Mouse (Mus musculus): ENCODE measurements at regions not wholly inside any gene's neighbourhood (a gene's known extent, or its start where the extent isn't known, plus 50 kb on each side); places are given as distances from the start of the nearest gene placed in this dataset.
A peak's percentile ranks its signal among the peaks of the same experiment; 100 is the strongest.

DNA sequence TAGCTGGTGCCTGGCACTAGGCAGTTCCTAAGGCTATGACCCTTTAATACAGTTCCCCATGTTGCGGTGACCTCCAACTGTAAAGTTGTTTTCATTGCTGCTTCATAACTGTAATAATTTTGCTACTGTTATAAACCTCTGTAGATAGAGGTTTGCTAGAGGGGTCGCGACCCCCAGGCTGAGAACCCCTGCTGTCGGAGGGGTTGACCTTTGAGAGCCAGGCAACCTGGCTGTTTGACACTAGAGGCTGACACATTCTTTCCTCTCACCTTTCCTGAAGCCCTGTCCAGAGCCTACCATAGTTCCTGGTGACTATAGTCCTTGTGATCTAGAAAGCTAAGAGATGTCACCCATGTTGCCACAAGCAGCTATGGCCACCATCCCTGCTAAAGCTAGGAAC, 272.9 kb downstream of the Matn1 start:
- DNase-seq: no peak

DNA sequence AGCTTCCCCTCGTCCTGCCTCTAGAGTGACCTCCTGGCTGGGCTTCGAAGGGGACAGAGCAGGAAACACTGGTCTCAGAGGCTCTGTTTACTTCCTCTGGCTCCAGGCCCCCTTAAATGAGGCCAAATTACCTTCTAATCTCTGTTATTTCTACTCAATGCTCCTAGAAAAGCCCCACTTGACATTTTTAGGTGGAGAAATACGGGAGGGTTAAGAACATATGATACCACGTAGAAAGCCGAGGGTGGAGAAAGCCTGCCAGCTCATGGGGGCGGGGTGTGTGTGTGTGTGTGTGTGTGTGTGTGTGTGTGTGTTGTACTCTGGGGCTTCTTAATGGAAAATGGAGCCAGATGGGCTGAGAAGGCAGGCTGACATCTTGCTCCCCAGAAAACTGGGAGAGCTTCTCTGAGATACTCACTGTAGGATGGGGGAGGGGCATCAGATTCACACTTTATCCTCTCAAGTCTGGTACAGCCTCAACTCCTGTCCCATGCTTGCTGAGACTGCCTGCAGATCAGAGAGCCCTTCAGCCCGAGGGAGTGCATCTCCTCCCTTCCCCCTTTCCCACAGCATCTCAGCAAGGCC, 273.5 kb downstream of the Matn1 start:
- no peak for DNase-seq

DNA sequence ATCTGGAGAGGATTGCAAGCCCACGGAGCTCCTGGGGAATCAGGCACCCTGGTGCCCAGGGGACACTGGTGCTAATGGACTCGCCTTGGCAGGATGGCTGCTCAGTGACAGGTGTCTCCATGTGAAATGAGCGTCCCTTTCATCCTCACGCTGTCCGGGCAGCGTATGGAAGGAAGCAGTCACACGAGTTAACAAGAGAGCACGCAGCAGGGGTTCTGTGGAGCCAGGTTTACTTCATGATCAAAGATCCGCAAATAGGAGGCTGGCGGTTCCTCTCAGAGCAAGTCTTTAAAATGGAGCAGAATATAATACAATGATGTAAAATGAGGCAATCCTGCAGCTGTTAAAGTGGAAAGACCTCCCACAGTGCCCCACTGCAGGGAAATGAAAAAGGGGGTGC, 276.8 kb downstream of the Matn1 start:
- DNase-seq: no peak

DNA sequence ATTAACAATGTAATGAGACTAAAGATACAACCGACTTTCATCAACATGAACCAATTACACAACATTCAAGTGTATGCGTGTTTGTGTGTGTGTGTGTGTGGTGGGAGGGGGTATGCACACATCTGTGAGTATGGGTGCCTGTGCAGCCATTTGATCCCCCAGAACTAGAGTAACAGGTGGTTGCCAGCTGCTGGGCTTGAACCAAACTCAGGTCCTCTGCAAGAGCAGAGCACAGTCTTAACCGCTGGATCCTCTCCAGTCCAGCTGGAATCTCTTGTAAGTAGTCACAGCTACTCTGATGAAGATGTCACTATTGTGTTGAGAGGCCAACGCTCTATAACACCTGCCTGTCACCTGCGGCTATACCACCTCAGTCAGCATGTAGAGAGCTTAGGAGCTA, 286.2 kb downstream of the Matn1 start:
- no peak for DNase-seq

GRCm38 (mm10) chr4:131236611-131237031, 292.4 kb downstream of the Matn1 start:
- no peak for DNase-seq

GRCm38 (mm10) chr4:131238591-131238990, 294.4 kb downstream of the Matn1 start:
- DNase-seq: no peak

- DNase-seq: no peak
These were observed 294.9 kb downstream of the Matn1 start for GRCm38 (mm10) chr4:131239132-131239531.

DNA sequence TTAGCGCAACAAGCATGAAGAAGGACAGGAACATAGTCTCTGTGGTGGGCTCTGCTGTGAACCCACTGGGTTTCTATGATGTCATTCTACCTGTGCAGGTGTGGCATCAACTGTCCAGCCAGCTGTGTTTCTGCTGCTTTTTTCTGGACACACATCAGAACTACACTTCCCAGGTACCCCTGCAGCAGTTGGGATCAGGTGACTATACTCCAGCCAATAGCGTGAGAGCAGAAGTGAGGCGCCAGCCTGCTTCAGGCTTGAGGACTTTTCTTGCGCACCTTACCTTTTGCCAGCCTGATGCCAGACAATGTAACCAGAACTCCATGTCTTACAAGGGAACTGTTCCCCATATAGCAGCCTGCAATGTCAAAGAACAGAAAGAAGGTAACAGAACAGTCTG, 296.3 kb downstream of the Matn1 start:
- DNase-seq: no peak

- DNase-seq: no peak
These were observed 298.1 kb downstream of the Matn1 start for GRCm38 (mm10) chr4:131242250-131242649.

- no peak for DNase-seq
These were observed 299.7 kb downstream of the Matn1 start for GRCm38 (mm10) chr4:131243744-131244387.

GRCm38 (mm10) chr4:131252602-131253442, 308.6 kb downstream of the Matn1 start:
- peak; percentile 90 to 93 for DNase-seq

GRCm38 (mm10) chr4:131253443-131253817, 309.2 kb downstream of the Matn1 start:
- DNase-seq: no peak

DNA sequence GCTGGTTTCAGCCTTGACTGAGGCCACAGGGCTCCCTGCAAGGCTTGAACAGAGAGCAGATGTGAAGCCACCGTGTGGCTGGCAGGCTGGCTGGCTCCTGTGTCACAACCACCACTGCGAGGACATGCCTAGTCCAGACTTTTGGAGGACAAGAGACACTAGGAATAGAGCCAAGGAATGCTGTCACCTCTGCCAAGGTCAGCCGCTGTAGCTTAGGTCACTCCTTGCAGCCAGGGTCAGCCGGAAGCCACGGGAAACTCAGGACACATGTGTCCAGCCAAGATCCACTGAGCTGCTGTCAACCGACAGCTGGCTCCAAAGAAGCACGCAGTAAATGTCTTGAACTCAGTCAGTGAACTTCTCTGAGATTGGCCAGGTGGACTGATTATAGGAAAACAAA, 310.1 kb downstream of the Matn1 start:
- peak; percentile 77 to 82 for DNase-seq

DNA sequence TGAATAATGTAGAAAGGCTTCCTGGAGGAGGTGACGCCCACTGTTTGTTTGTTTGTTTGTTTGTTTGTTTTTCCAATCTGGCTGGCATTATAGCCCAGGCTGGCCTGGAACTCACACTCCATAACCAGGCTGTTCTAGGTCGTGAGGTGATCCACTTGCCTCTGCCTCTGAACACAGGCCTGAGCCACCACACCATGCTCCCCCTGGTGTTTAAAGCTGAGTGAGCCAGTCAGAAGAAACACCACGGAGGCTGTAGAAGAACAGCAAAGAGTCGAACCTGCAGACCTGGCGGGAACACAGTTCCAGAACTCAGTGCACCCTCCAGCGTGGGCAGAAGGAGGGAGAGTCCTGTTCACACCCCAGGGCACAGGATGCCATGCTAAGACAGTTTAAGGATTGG, 310.5 kb downstream of the Matn1 start:
- peak; percentile 41 to 55 for DNase-seq

- no peak for DNase-seq
These were observed 317.1 kb downstream of the Matn1 start for GRCm38 (mm10) chr4:131261236-131261635.

GRCm38 (mm10) chr4:131262909-131263308, 318.7 kb downstream of the Matn1 start:
- no peak for DNase-seq

- peak; percentile 30 to 40 for DNase-seq
These were observed 322.6 kb downstream of the Matn1 start for GRCm38 (mm10) chr4:131266764-131267163.

GRCm38 (mm10) chr4:131267760-131268159, 323.6 kb downstream of the Matn1 start:
- DNase-seq: peak; percentile 82 to 86

GRCm38 (mm10) chr4:131270192-131270591, 326.0 kb downstream of the Matn1 start:
- peak; percentile 80 to 83 for DNase-seq

DNA sequence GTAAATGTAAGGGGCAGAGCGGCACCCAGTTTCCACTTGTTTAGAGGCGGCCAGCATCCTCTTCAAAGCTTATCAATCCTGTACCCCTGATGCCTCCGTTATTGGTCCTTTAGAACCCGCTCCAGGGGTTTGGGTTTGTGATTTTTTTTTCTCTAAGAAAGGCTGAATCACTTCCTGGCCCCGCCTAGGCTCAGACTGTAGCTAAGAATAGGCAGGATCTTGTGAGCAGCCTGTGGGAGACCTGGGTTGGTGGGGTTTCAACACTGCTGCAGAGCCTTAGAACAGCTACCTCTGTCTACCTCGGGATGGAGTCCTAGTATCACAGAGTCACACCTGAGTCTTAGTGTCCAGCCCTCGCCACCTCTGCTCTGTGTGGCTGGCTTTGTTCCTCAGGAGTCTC, 327.9 kb downstream of the Matn1 start:
- DNase-seq: no peak

- DNase-seq: no peak
These were observed 349.4 kb downstream of the Matn1 start for GRCm38 (mm10) chr4:131293560-131293959.

DNA sequence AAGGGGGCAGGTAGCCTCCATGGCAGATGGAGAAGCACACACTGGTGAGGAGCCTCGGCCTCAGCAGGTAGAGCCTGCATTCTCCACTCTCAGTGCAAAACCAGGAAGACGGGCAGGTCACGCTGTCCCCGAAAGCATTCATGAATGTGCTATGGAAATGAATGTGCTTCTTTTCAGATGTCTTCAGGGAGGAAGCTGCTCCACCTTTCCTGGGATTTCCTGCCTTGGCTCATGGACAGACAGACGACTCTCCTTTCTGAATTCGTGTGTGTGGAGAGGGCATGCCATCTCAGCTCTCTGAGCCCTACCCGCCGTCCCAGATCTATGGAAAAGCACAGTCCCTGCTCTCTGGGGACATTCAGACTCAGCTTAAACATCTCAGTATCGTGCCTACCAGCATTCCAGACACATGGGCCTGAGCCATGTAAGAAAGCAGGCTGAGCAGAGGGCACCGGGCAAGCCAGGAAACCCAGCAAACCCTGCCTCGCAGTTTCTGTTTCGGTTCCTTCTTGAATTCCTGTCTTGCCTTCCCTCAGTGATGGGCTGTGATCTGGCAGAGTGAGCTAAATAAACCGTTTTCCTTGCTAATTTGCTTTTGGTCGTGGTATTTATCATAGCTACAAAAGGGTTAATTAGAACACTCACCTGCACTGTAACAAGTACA, 354.0 kb downstream of the Matn1 start:
- peak in 1 of 2 experiments; percentile 8 for DNase-seq

DNA sequence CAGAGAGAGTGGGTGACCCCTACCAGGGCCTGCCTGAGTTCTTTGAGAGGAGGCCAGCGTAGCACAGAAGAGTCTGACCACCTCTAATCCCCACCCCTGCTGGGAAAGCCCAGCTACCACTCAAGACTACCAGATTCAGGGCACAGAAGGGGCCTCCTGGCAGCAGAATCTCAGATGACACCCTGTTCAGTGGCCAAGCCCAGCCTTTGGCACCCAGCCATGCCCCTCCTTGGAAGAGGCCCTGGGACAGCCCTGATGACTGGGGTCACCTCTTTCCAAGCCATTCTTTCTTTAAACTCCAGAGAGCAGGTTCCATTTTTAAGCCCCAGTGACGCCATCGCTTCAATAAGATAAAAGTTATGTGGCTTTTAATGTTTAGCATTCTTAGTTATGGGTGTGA, 359.8 kb downstream of the Matn1 start:
- peak; percentile 23 to 41 for DNase-seq
